Mouse (Mus musculus): ENCODE data around the gene Rab20. TPM values are rescaled to one million over a fixed set of nuclear protein-coding genes. Genes with fewer than 3 reads are reported as not detected.

Gene Rab20
- polyA plus RNA-seq, 1 experiment from 2014 or later, result 1.4 TPM

- DNase-seq (ENCODE audit: low spot score) (no peak), ATAC-seq (ENCODE audit: low FRiP score) (no peak)
- Histone ChIP-seq H3K36me3 (replicated peaks; ENCODE audit: control insufficient read depth, insufficient read depth) (no peaks in the 10 kb centered on the region), H3K27ac (no peak overlapping the region), H3K4me3 (replicated peaks; ENCODE audit: low read length) (no peak overlapping the region), H3K27me3 (ENCODE audit: control insufficient read depth, insufficient read depth, low read length) (no peaks in the 10 kb centered on the region), H3K4me2 (replicated peaks) (no peak overlapping the region), H3K9me3 (ENCODE audit: control insufficient read depth, low read length) (no peaks in the 10 kb centered on the region), H3K9ac (no peak overlapping the region), H3K4me1 (replicated peaks; ENCODE audit: control insufficient read depth, insufficient read depth, low read length) (no peaks in the 10 kb centered on the region)
- WGBS, result 81% methylated on average over 6 of the region's 6 CpGs
Observed at GRCm38 (mm10) chr8:11421968-11422367, 56.5 kb downstream of the Rab20 start.

GRCm38 (mm10) chr8:11421105-11421504, 57.4 kb downstream of the Rab20 start:
- Histone ChIP-seq H3K27ac (no peak overlapping the region), H3K4me3 (replicated peaks; ENCODE audit: low read length) (no peak overlapping the region), H3K36me3 (replicated peaks; ENCODE audit: control insufficient read depth, insufficient read depth) (no peaks in the 10 kb centered on the region), H3K27me3 (ENCODE audit: control insufficient read depth, insufficient read depth, low read length) (no peaks in the 10 kb centered on the region), H3K9me3 (ENCODE audit: control insufficient read depth, low read length) (no peaks in the 10 kb centered on the region), H3K9ac (no peak overlapping the region), H3K4me2 (replicated peaks) (no peak overlapping the region), H3K4me1 (replicated peaks; ENCODE audit: control insufficient read depth, insufficient read depth, low read length) (no peaks in the 10 kb centered on the region)
- DNase-seq (ENCODE audit: low spot score), result no peak
- ATAC-seq (ENCODE audit: low FRiP score), result no peak
- WGBS, result 56% methylated on average over 14 of the region's 14 CpGs

DNA sequence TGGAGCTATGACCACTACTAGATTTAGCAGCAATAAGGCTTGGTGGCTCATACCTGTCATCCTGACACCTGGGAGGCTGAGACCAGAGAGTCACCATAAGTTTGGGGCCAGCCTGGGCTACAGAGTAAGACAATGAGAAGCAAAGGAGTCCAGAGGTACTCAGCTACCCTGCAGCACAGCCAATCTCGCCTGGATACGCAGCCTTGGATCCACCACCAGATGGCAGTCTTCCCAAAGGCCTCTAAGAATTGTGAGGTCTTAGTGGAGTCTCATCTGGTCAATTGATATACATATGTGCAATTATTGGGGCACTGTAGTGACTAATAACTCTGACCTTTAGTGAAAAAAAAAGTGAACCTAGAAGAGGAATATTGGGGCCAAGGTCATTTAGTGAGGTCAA, 58.9 kb downstream of the Rab20 start:
- Histone ChIP-seq H3K4me2 (replicated peaks) (no peak overlapping the region), H3K4me1 (replicated peaks; ENCODE audit: control insufficient read depth, insufficient read depth, low read length) (peaks cover 3% of the 10 kb centered on the region), H3K9ac (no peak overlapping the region), H3K9me3 (ENCODE audit: control insufficient read depth, low read length) (no peaks in the 10 kb centered on the region), H3K27ac (no peak overlapping the region), H3K4me3 (replicated peaks; ENCODE audit: low read length) (no peak overlapping the region), H3K27me3 (ENCODE audit: control insufficient read depth, insufficient read depth, low read length) (no peaks in the 10 kb centered on the region), H3K36me3 (replicated peaks; ENCODE audit: control insufficient read depth, insufficient read depth) (no peaks in the 10 kb centered on the region)
- ATAC-seq (ENCODE audit: low FRiP score) (peak; percentile 40), DNase-seq (ENCODE audit: low spot score) (peak; percentile 87)
- 15% methylated on average over 2 of the region's 2 CpGs for WGBS

DNA sequence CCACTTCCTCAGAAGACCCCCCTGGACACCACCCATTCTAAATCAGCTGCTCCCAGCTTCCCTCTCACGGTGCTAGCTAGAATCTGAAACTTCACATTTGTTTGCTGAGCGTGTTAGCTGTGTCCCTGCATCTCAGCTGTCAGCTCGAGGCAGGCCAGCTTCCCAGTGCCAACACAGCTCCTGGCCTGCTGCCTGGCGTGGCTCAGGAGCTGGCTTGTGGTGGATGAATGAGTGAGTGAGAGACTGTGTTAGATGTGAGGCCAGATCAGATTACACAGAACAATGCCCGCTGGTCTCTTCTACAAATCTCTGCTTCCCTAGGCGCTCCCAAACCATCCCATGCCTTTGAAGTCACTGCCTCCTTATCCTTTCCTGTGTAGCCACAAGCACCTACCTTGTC, 59.3 kb downstream of the Rab20 start:
- DNase-seq (ENCODE audit: low spot score) (peak; percentile 67), ATAC-seq (ENCODE audit: low FRiP score) (peak; percentile 79)
- Histone ChIP-seq H3K36me3 (replicated peaks; ENCODE audit: control insufficient read depth, insufficient read depth) (no peaks in the 10 kb centered on the region), H3K9ac (no peak overlapping the region), H3K4me2 (replicated peaks) (no peak overlapping the region), H3K4me1 (replicated peaks; ENCODE audit: control insufficient read depth, insufficient read depth, low read length) (peaks cover 7% of the 10 kb centered on the region), H3K4me3 (replicated peaks; ENCODE audit: low read length) (no peak overlapping the region), H3K27me3 (ENCODE audit: control insufficient read depth, insufficient read depth, low read length) (no peaks in the 10 kb centered on the region), H3K9me3 (ENCODE audit: control insufficient read depth, low read length) (no peaks in the 10 kb centered on the region), H3K27ac (no peak overlapping the region)
- WGBS, result 39% methylated on average over 6 of the region's 6 CpGs

GRCm38 (mm10) chr8:11417762-11418161, 60.7 kb downstream of the Rab20 start:
- no peak for DNase-seq (ENCODE audit: low spot score)
- H3K27me3 ChIP-seq (ENCODE audit: control insufficient read depth, insufficient read depth, low read length), result no peaks in the 10 kb centered on the region
- H3K4me2 ChIP-seq (replicated peaks), result no peak overlapping the region
- ATAC-seq (ENCODE audit: low FRiP score), result no peak
- H3K9ac ChIP-seq, result no peak overlapping the region
- no peaks in the 10 kb centered on the region for H3K9me3 ChIP-seq (ENCODE audit: control insufficient read depth, low read length)
- WGBS, result 62% methylated on average over 13 of the region's 13 CpGs
- H3K36me3 ChIP-seq (replicated peaks; ENCODE audit: control insufficient read depth, insufficient read depth), result no peaks in the 10 kb centered on the region
- H3K4me1 ChIP-seq (replicated peaks; ENCODE audit: control insufficient read depth, insufficient read depth, low read length), result peaks cover 12% of the 10 kb centered on the region
- no peak overlapping the region for H3K4me3 ChIP-seq (replicated peaks; ENCODE audit: low read length)
- no peak overlapping the region for H3K27ac ChIP-seq

DNA sequence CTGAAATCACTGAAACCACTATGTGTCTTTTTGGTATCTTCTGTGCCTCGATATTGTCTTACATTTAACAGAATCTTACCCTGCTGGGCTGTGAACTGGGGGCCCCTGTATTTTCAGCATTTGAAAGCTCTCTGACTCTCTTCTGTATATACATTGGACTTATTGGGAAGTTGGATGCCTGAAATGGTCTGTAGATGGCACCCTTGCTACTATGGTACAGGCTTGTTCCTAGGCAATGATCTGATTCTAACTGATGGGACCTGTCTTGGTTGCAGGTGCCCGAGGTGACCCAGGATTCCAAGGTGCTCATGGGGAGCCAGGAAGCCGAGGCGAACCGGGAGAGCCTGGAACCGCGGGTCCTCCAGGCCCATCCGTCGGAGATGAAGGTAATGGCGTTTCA, 63.4 kb downstream of the Rab20 start:
- no peak for ATAC-seq (ENCODE audit: low FRiP score)
- Histone ChIP-seq H3K9ac (no peak overlapping the region), H3K27me3 (ENCODE audit: control insufficient read depth, insufficient read depth, low read length) (no peaks in the 10 kb centered on the region), H3K4me1 (replicated peaks; ENCODE audit: control insufficient read depth, insufficient read depth, low read length) (peaks cover 15% of the 10 kb centered on the region), H3K27ac (no peak overlapping the region), H3K9me3 (ENCODE audit: control insufficient read depth, low read length) (no peaks in the 10 kb centered on the region), H3K4me3 (replicated peaks; ENCODE audit: low read length) (no peak overlapping the region), H3K36me3 (replicated peaks; ENCODE audit: control insufficient read depth, insufficient read depth) (no peaks in the 10 kb centered on the region), H3K4me2 (replicated peaks) (no peak overlapping the region)
- 90% methylated on average over 10 of the region's 10 CpGs for WGBS
- DNase-seq (ENCODE audit: low spot score), result no peak

DNA sequence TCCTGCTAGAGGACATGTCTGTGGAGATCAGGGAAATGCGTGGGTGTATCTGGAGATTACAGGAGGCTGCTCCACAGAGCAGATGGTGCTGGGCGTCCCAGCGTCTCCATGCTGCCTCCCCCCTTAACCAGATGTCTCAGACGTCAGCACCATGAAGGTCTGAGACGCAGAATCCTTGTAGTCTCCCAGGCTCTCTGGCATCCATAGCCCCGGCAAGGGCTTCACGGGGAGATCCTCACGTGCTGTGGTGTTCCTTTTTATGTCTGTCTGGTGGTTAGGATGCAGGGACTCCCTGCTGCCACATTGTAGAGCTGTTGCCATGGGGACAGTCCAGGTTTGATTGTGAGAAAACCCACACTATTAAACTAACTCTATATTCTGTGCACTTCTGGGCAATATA, 64.2 kb downstream of the Rab20 start:
- Histone ChIP-seq H3K27me3 (ENCODE audit: control insufficient read depth, insufficient read depth, low read length) (no peaks in the 10 kb centered on the region), H3K4me2 (replicated peaks) (no peak overlapping the region), H3K9me3 (ENCODE audit: control insufficient read depth, low read length) (no peaks in the 10 kb centered on the region), H3K4me3 (replicated peaks; ENCODE audit: low read length) (no peak overlapping the region), H3K27ac (no peak overlapping the region), H3K36me3 (replicated peaks; ENCODE audit: control insufficient read depth, insufficient read depth) (no peaks in the 10 kb centered on the region), H3K9ac (no peak overlapping the region), H3K4me1 (replicated peaks; ENCODE audit: control insufficient read depth, insufficient read depth, low read length) (peaks cover 15% of the 10 kb centered on the region)
- DNase-seq (ENCODE audit: low spot score), result no peak
- ATAC-seq (ENCODE audit: low FRiP score), result peak; percentile 49
- 15% methylated on average over 8 of the region's 8 CpGs for WGBS

DNA sequence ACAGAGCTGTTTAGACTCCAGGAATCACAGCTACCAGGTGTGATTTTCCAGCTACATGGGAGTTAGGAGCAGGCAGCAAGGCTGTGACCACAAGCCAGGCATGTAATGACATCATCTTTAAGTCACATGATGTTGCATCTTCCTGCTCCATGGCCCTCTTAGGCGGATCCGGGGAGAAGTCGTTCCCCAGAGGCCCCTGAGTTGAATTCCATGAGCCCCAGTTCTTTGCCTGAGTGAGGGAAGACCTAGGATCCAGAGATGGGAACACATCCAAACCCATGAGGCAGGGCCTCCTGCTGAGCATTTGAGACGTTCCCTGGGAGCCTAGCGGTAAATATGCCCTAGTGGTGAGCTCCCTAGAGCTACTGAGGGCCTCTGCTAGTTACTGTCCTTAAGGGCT, 66.1 kb downstream of the Rab20 start:
- no peak for DNase-seq (ENCODE audit: low spot score)
- ATAC-seq (ENCODE audit: low FRiP score), result no peak
- peak overlapping the region; percentile 14; the same call in 1 of the 2 replicates for H3K27ac ChIP-seq
- H3K4me1 ChIP-seq (replicated peaks; ENCODE audit: control insufficient read depth, insufficient read depth, low read length), result peaks cover 15% of the 10 kb centered on the region
- H3K9me3 ChIP-seq (ENCODE audit: control insufficient read depth, low read length), result no peaks in the 10 kb centered on the region
- no peaks in the 10 kb centered on the region for H3K27me3 ChIP-seq (ENCODE audit: control insufficient read depth, insufficient read depth, low read length)
- H3K4me2 ChIP-seq (replicated peaks), result no peak overlapping the region
- no peak overlapping the region for H3K9ac ChIP-seq
- no peaks in the 10 kb centered on the region for H3K36me3 ChIP-seq (replicated peaks; ENCODE audit: control insufficient read depth, insufficient read depth)
- no peak overlapping the region for H3K4me3 ChIP-seq (replicated peaks; ENCODE audit: low read length)
- 69% methylated on average over 5 of the region's 5 CpGs for WGBS

GRCm38 (mm10) chr8:11411504-11412124, 66.9 kb downstream of the Rab20 start:
- Histone ChIP-seq H3K9ac (no peak overlapping the region), H3K4me2 (replicated peaks) (no peak overlapping the region), H3K4me3 (replicated peaks; ENCODE audit: low read length) (no peak overlapping the region), H3K27ac (peak overlapping the region; percentile 14; the same call in 1 of the 2 replicates), H3K36me3 (replicated peaks; ENCODE audit: control insufficient read depth, insufficient read depth) (no peaks in the 10 kb centered on the region), H3K4me1 (replicated peaks; ENCODE audit: control insufficient read depth, insufficient read depth, low read length) (peaks cover 15% of the 10 kb centered on the region), H3K9me3 (ENCODE audit: control insufficient read depth, low read length) (no peaks in the 10 kb centered on the region), H3K27me3 (ENCODE audit: control insufficient read depth, insufficient read depth, low read length) (no peaks in the 10 kb centered on the region)
- ATAC-seq (ENCODE audit: low FRiP score), result no peak
- no peak for DNase-seq (ENCODE audit: low spot score)
- 62% methylated on average over 12 of the region's 12 CpGs for WGBS

Measured in hindbrain, embryonic 14.5 days (tissue).